Mouse (Mus musculus) liver, adult 2 months (tissue): Measurements from ENCODE around the gene Camk2b.

Source experiments
- CTCF ChIP-seq: fragments of 200-500 bp; IDR thresholded peaks from 2 replicates; pipeline ENCODE4 v1.5.1; 2011; ENCODE audit warnings: low read depth, low read length, control low read depth
- POLR2A ChIP-seq: fragments of 200-500 bp; IDR thresholded peaks from 2 replicates; pipeline ENCODE4 v1.6.1; 2011; ENCODE audit warnings: low read length, control low read depth; ENCODE audit not compliant: insufficient read depth; ENCODE audit errors: extremely low read depth

DNA sequence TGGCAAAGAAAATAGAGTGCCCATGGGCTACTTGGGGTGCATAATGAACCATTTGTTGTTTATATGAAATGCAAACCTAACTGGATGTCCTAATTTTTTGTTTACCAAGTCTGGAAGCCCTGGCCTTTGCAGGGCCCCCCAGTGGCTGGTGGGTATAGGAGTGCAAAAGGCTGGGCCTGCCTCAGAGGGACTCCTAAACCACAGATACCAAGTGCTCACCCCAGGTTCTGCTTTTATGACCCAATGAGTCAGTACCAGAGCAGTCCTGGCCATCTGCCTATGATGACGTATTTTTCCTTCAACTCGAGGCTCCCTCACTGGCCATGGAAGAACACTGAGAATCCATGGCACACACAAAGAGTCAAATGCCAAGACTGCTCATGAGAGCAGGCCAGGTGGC is 121.1 kb downstream of the Camk2b start:
- TF ChIP-seq CTCF = no peak
- no peak for TF ChIP-seq POLR2A
